Mouse (Mus musculus): ENCODE results near the gene Ddx1.

GRCm38 (mm10) chr12:13268412-13268811 lies 19.4 kb upstream of the Ddx1 start:
- no peak for TF ChIP-seq CTCF (conservative IDR thresholded peaks at IDR 0.05; ENCODE audit: insufficient read depth, insufficient read length, low read depth, low read length)
- TF ChIP-seq POLR2A (IDR thresholded peaks at IDR 0.05; ENCODE audit: low read depth, low read length), result no peak
